Mouse (Mus musculus): ENCODE measurements around the gene Drg1.

The Drg1 gene

GRCm38 (mm10) chr11:3290640-3291310 lies 24.6 kb upstream of the Drg1 start:
- peak; percentile 43 for DNase-seq (ENCODE audit: extremely low read depth, insufficient read length, low spot score)

- peak; percentile 86 for DNase-seq (ENCODE audit: extremely low read depth, insufficient read length, low spot score)
Measured at GRCm38 (mm10) chr11:3289803-3290639, 23.8 kb upstream of the Drg1 start.

- no peak for DNase-seq (ENCODE audit: extremely low read depth, insufficient read length, low spot score)
Measured at GRCm38 (mm10) chr11:3289302-3289802, 23.1 kb upstream of the Drg1 start.

- peak; percentile 42 for DNase-seq (ENCODE audit: extremely low read depth, insufficient read length, low spot score)
Measured at GRCm38 (mm10) chr11:3288521-3289301, 22.5 kb upstream of the Drg1 start, which contains the start of gene Patz1. Gene Patz1 (plus strand): TSS chr11:3288874.

GRCm38 (mm10) chr11:3287921-3288320 lies 21.7 kb upstream of the Drg1 start:
- DNase-seq (ENCODE audit: extremely low read depth, insufficient read length, low spot score): no peak

GRCm38 (mm10) chr11:3287131-3287530 lies 20.9 kb upstream of the Drg1 start:
- no peak for DNase-seq (ENCODE audit: extremely low read depth, insufficient read length, low spot score)

- no peak for DNase-seq (ENCODE audit: extremely low read depth, insufficient read length, low spot score)
Measured at GRCm38 (mm10) chr11:3285940-3286339, 19.7 kb upstream of the Drg1 start.

- no peak for DNase-seq (ENCODE audit: extremely low read depth, insufficient read length, low spot score)
Measured at GRCm38 (mm10) chr11:3283645-3284044, 17.4 kb upstream of the Drg1 start.

- no peak for DNase-seq (ENCODE audit: extremely low read depth, insufficient read length, low spot score)
Measured at GRCm38 (mm10) chr11:3282887-3283286, 16.7 kb upstream of the Drg1 start.

GRCm38 (mm10) chr11:3279729-3280128 lies 13.5 kb upstream of the Drg1 start:
- DNase-seq (ENCODE audit: extremely low read depth, insufficient read length, low spot score): no peak

GRCm38 (mm10) chr11:3278351-3278750 lies 12.1 kb upstream of the Drg1 start:
- no peak for DNase-seq (ENCODE audit: extremely low read depth, insufficient read length, low spot score)

GRCm38 (mm10) chr11:3269241-3269640 lies 3.0 kb upstream of the Drg1 start:
- no peak for DNase-seq (ENCODE audit: extremely low read depth, insufficient read length, low spot score)

- no peak for DNase-seq (ENCODE audit: extremely low read depth, insufficient read length, low spot score)
Measured at GRCm38 (mm10) chr11:3267133-3267532, 918 bp upstream of the Drg1 start.

GRCm38 (mm10) chr11:3265291-3266078 lies 730 bp downstream of the Drg1 start:
- no peak for DNase-seq (ENCODE audit: extremely low read depth, insufficient read length, low spot score)

GRCm38 (mm10) chr11:3259537-3259936 lies 6.7 kb downstream of the Drg1 start:
- no peak for DNase-seq (ENCODE audit: extremely low read depth, insufficient read length, low spot score)

GRCm38 (mm10) chr11:3247387-3247786 lies 18.8 kb downstream of the Drg1 start:
- DNase-seq (ENCODE audit: extremely low read depth, insufficient read length, low spot score): no peak

GRCm38 (mm10) chr11:3243771-3244170 lies 22.4 kb downstream of the Drg1 start:
- DNase-seq (ENCODE audit: extremely low read depth, insufficient read length, low spot score): no peak

GRCm38 (mm10) chr11:3242395-3242794 lies 23.8 kb downstream of the Drg1 start:
- DNase-seq (ENCODE audit: extremely low read depth, insufficient read length, low spot score): no peak

GRCm38 (mm10) chr11:3235277-3235676 lies 30.9 kb downstream of the Drg1 start:
- no peak for DNase-seq (ENCODE audit: extremely low read depth, insufficient read length, low spot score)

- no peak for DNase-seq (ENCODE audit: extremely low read depth, insufficient read length, low spot score)
Measured at GRCm38 (mm10) chr11:3233704-3234103, 32.5 kb downstream of the Drg1 start.

Data from 3134 (cell line).